24 mouse cellular contexts compared by ENCODE assay signal in genomic region chr4:55386768-55387167, GRCm38 (mm10). TPM values are rescaled to one million over a fixed set of nuclear protein-coding genes. Genes with fewer than 3 reads are reported as not detected.
DNase-seq lines count a peak whose midpoint lies in the region; ATAC-seq and TF ChIP-seq lines count a peak whose summit lies in the region.
"Had no signal": no experiment of that assay in that cellular context is flagged by ENCODE, and none has a peak within 500 bp of the region (broad histone marks: within the 10 kb centered on the region; RNA-seq: fewer than 3 reads in every experiment).

No protein-coding gene starts in this region.

- H3K4me1 ChIP-seq in liver, postnatal 0 days (ENCODE audit: insufficient read depth) = no peaks in the 10 kb centered on the region; the same call in 1 of the 2 replicates
- peaks cover 4% of the 10 kb centered on the region; the same call in 1 of the 2 replicates for H3K4me1 ChIP-seq in brown adipose tissue, adult 24 weeks (ENCODE audit: control insufficient read depth, insufficient read depth, insufficient read length, low read length)
- H3K4me1 ChIP-seq: forebrain, embryonic 10.5 days; hindbrain, embryonic 12.5 days; hindbrain, embryonic 15.5 days had no signal

- H3K9ac ChIP-seq in liver, postnatal 0 days (replicated peaks) = no peak overlapping the region
- H3K9ac ChIP-seq: forebrain, postnatal 0 days; hindbrain, embryonic 12.5 days; hindbrain, embryonic 15.5 days had no signal

- no peak overlapping the region for H3K4me3 ChIP-seq in liver, postnatal 0 days (ENCODE audit: low read depth, low read length)
- no peak overlapping the region for H3K4me3 ChIP-seq in brown adipose tissue, adult 24 weeks (ENCODE audit: insufficient read depth, low read depth, low read length)
- H3K4me3 ChIP-seq: forebrain, embryonic 10.5 days; gastrocnemius, adult 2 months; heart, adult 2 months; hindbrain, embryonic 12.5 days; hindbrain, embryonic 15.5 days had no signal

- H3K27ac ChIP-seq in liver, postnatal 0 days (ENCODE audit: low read depth) = no peak overlapping the region
- peak overlapping the region; percentile 60 for H3K27ac ChIP-seq in brown adipose tissue, adult 24 weeks (replicated peaks; ENCODE audit: low read depth, low read length)
- H3K27ac ChIP-seq: forebrain, embryonic 10.5 days; gastrocnemius, adult 2 months; heart, adult 2 months; hindbrain, embryonic 12.5 days; hindbrain, embryonic 15.5 days had no signal

- no peak overlapping the region for H3K4me2 ChIP-seq in liver, postnatal 0 days (ENCODE audit: low read depth, low read length)
- H3K4me2 ChIP-seq: heart, embryonic 11.5 days; hindbrain, embryonic 12.5 days; hindbrain, embryonic 15.5 days had no signal

- no peak for TF ChIP-seq CTCF in liver, postnatal 0 days (IDR thresholded peaks at IDR 0.05; ENCODE audit: low read depth)

- no peak for DNase-seq in liver, postnatal 0 days
- DNase-seq in liver = no peak
- no peak for DNase-seq in testis, postnatal 14 days (ENCODE audit: low spot score)
- DNase-seq in yolk sac, embryonic 10.5 days (ENCODE audit: low spot score) = no peak
- DNase-seq: adrenal gland, adult 8-10 months; adrenal gland, postnatal 25 days; cerebellum, adult 11-12 months; cerebellum, adult 8-10 months; cerebellum, postnatal 10 days; cerebellum, postnatal 36 days; forebrain, postnatal 0 days; gastrocnemius, adult 2 months; gastrocnemius, postnatal 14 days; heart, adult 2 months; kidney, adult 11 months had no signal

- H3K9me3 ChIP-seq in liver, postnatal 0 days (ENCODE audit: low read length) = no peaks in the 10 kb centered on the region
- H3K9me3 ChIP-seq: forebrain, embryonic 10.5 days; hindbrain, embryonic 12.5 days; hindbrain, embryonic 15.5 days had no signal

- H3K27me3 ChIP-seq in liver, postnatal 0 days (ENCODE audit: insufficient read depth, low read length) = no peaks in the 10 kb centered on the region
- H3K27me3 ChIP-seq: hindbrain, embryonic 12.5 days; hindbrain, embryonic 15.5 days had no signal

- no peak for TF ChIP-seq EP300 in liver, postnatal 0 days (IDR thresholded peaks at IDR 0.05; ENCODE audit: low read depth)

- H3K36me3 ChIP-seq in liver, postnatal 0 days (replicated peaks; ENCODE audit: insufficient read depth, low read length) = peaks cover 60% of the 10 kb centered on the region

- peak; percentile 15; the same call in 1 of the 2 replicates for ATAC-seq in liver, postnatal 0 days
- peak; percentile 35; the same call in 1 of the 2 replicates for ATAC-seq in megakaryocyte, adult 5-6 weeks (ENCODE audit: poor library complexity, severe bottlenecking)
- ATAC-seq: activated CD4-positive, CD25-positive, alpha-beta regulatory T cell, adult 4 months; CD4-positive, CD25-positive, alpha-beta regulatory T cell, adult 4 months; forebrain, embryonic 14.5 days; forebrain, postnatal 0 days had no signal

- 58% methylated on average over 2 of the region's 2 CpGs for WGBS in liver, postnatal 0 days (ENCODE audit: insufficient replicate concordance)

RNA-seq across cellular contexts. Expression of gene Rad23b, which starts 36.9 kb away (rescaled TPM):
- polyA plus RNA-seq in liver, postnatal 0 days (2015; fragmentation: Nextera tagmentation; extraction: Ambion mirVana) = 39.9 and 48.0 TPM in 2 replicates
- polyA plus RNA-seq in brown adipose tissue, adult 24 weeks (2012; ENCODE audit: insufficient read depth, insufficient read length, missing spikeins) = 53.4 and 78.9 TPM in 2 replicates
- 56.7 and 60.3 TPM in 2 replicates for total RNA-seq in megakaryocyte, adult 5-6 weeks (2015)
- 81.3 and 83.2 TPM in 2 replicates for total RNA-seq in megakaryocyte, adult 5-6 weeks (2017)
